Mouse (Mus musculus) small intestine, adult 2 months (tissue): ENCODE results near the gene Gm28048.

Experiments used
- CTCF ChIP-seq: fragments of 200-500 bp; IDR thresholded peaks from 2 replicates; pipeline ENCODE4 v1.5.1; 2012; ENCODE audit warnings: low read depth, mild to moderate bottlenecking, control low read depth, inconsistent platforms, low read length, moderate library complexity, mixed read lengths; ENCODE audit not compliant: insufficient replicate concordance, insufficient read length; ENCODE audit errors: extremely low read depth
- POLR2A ChIP-seq: fragments of 200-500 bp; IDR thresholded peaks from 2 replicates; pipeline ENCODE4 v1.6.1; 2012; ENCODE audit warnings: low read depth, mild to moderate bottlenecking, control low read depth, inconsistent platforms, low read length, moderate library complexity

DNA sequence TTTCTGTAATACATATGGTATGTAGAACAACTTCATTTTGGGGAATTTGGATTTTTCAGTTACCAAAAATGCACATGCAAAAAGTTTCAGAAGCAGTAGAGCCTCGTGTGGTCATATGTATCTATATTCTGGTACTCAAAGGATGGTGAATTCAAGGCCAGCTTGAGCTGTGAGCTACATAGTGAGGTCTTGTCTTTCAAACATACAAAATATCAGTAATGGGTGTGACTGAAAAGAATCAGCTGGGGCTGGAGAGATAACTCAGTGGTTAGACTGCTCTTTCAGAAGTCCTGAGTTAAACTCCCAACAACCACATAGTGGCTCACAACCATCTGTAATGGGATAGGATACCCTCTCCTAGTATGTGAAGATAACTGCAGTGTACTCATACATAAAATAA is 16.4 kb upstream of the Gm28048 start:
- TF ChIP-seq POLR2A (no peak), CTCF (no peak)
